Mouse (Mus musculus) testis, adult 2 months (tissue): ENCODE data around the gene Ddx18. TPM values are rescaled to one million over a fixed set of nuclear protein-coding genes. Genes with fewer than 3 reads are reported as not detected.

ENCODE experiments used
- H3K27ac ChIP-seq: fragments of 200-500 bp; 2 replicates; pipeline ENCODE4 v1.5.1; 2012; ENCODE audit warnings: low read depth, low read length; ENCODE audit not compliant: control insufficient read depth, insufficient read depth
- H3K27me3 ChIP-seq: fragments of 200-500 bp; 2 replicates; pipeline ENCODE4 v1.6.1; 2012; ENCODE audit warnings: mild to moderate bottlenecking, low read length, moderate library complexity; ENCODE audit not compliant: control insufficient read depth, insufficient read depth
- H3K36me3 ChIP-seq: fragments of 200-500 bp; 2 replicates; pipeline ENCODE4 v1.6.1; 2012; ENCODE audit warnings: mild to moderate bottlenecking, low read length; ENCODE audit not compliant: control insufficient read depth, insufficient read depth
- H3K4me1 ChIP-seq: fragments of 200-500 bp; 2 replicates; pipeline ENCODE4 v1.6.1; 2012; ENCODE audit warnings: low read length; ENCODE audit not compliant: control insufficient read depth, insufficient read depth
- H3K4me3 ChIP-seq: fragments of 200-500 bp; 2 replicates; pipeline ENCODE4 v1.5.1; 2012; ENCODE audit warnings: low read depth, mild to moderate bottlenecking, low read length, moderate library complexity, mixed read lengths; ENCODE audit not compliant: control insufficient read depth
- CTCF ChIP-seq: fragments of 200-500 bp; IDR thresholded peaks from 2 replicates; pipeline ENCODE4 v1.5.1; 2012; ENCODE audit warnings: low read depth, mild to moderate bottlenecking, inconsistent platforms, low read length, moderate library complexity; ENCODE audit not compliant: control insufficient read depth, insufficient read depth, insufficient replicate concordance
- POLR2A ChIP-seq: fragments of 200-500 bp; IDR thresholded peaks from 2 replicates; pipeline ENCODE4 v1.6.1; 2012; ENCODE audit warnings: low read depth, mild to moderate bottlenecking, inconsistent platforms, low read length, moderate library complexity; ENCODE audit not compliant: control insufficient read depth
- polyA plus RNA-seq: library from polyadenylated mRNA; depleted of rRNA; stranded (reverse); fragments of >200 nt; gene quantifications from 2 replicates; pipeline ENCODE4 v1.2.3, GENCODE M21; 2012

Ddx18 gene
- polyA plus RNA-seq, 1 experiment = 56.6 TPM

- H3K27me3 ChIP-seq = no peaks in the 10 kb centered on the region
- no peak for TF ChIP-seq POLR2A
- no peak for TF ChIP-seq CTCF
These were observed 17.0 kb upstream of the Ddx18 start for GRCm38 (mm10) chr1:121584838-121585237.

GRCm38 (mm10) chr1:121581133-121581855 is 13.5 kb upstream of the Ddx18 start:
- Histone ChIP-seq H3K27ac (no peak overlapping the region), H3K27me3 (no peaks in the 10 kb centered on the region), H3K36me3 (no peaks in the 10 kb centered on the region), H3K4me3 (no peak overlapping the region), H3K4me1 (no peaks in the 10 kb centered on the region)
- TF ChIP-seq POLR2A (no peak), CTCF (no peak)

More at GRCm38 (mm10) chr1:121584838-121585237, 17.0 kb upstream of the Ddx18 start:
- Histone ChIP-seq H3K4me1 (no peaks in the 10 kb centered on the region), H3K4me3 (no peak overlapping the region), H3K27ac (no peak overlapping the region), H3K36me3 (no peaks in the 10 kb centered on the region)

GRCm38 (mm10) chr1:121577491-121577890 is 9.7 kb upstream of the Ddx18 start:
- no peaks in the 10 kb centered on the region for H3K27me3 ChIP-seq
- TF ChIP-seq CTCF (no peak), POLR2A (no peak)
- H3K27ac ChIP-seq = no peak overlapping the region

GRCm38 (mm10) chr1:121570522-121570921 is 2.7 kb upstream of the Ddx18 start:
- Histone ChIP-seq H3K4me3 (no peak overlapping the region), H3K36me3 (no peaks in the 10 kb centered on the region), H3K27me3 (no peaks in the 10 kb centered on the region), H3K4me1 (peaks cover 3% of the 10 kb centered on the region), H3K27ac (no peak overlapping the region)
- TF ChIP-seq POLR2A = no peak
- no peak for TF ChIP-seq CTCF

More at GRCm38 (mm10) chr1:121577491-121577890, 9.7 kb upstream of the Ddx18 start:
- Histone ChIP-seq H3K4me1 (no peaks in the 10 kb centered on the region), H3K36me3 (no peaks in the 10 kb centered on the region), H3K4me3 (no peak overlapping the region)

GRCm38 (mm10) chr1:121557861-121558260 is 9.9 kb downstream of the Ddx18 start:
- Histone ChIP-seq H3K27me3 (no peaks in the 10 kb centered on the region), H3K4me3 (no peak overlapping the region), H3K36me3 (peaks cover 7% of the 10 kb centered on the region), H3K27ac (no peak overlapping the region), H3K4me1 (no peaks in the 10 kb centered on the region)
- TF ChIP-seq CTCF (no peak), POLR2A (no peak)

GRCm38 (mm10) chr1:121551457-121551835 is 16.3 kb downstream of the Ddx18 start:
- TF ChIP-seq POLR2A (no peak), CTCF (no peak)
- no peaks in the 10 kb centered on the region for H3K4me1 ChIP-seq

GRCm38 (mm10) chr1:121550801-121551456 is 16.9 kb downstream of the Ddx18 start:
- H3K4me3 ChIP-seq = no peak overlapping the region
- H3K27ac ChIP-seq = no peak overlapping the region
- TF ChIP-seq POLR2A (no peak), CTCF (no peak)
- H3K36me3 ChIP-seq = no peaks in the 10 kb centered on the region; the same call in 1 of the 2 replicates
- no peaks in the 10 kb centered on the region for H3K4me1 ChIP-seq
- H3K27me3 ChIP-seq = no peaks in the 10 kb centered on the region

More at GRCm38 (mm10) chr1:121551457-121551835, 16.3 kb downstream of the Ddx18 start:
- no peaks in the 10 kb centered on the region for H3K27me3 ChIP-seq
- no peak overlapping the region for H3K27ac ChIP-seq
- H3K4me3 ChIP-seq = no peak overlapping the region
- no peaks in the 10 kb centered on the region; the same call in 1 of the 2 replicates for H3K36me3 ChIP-seq

- H3K27ac ChIP-seq = no peak overlapping the region
- H3K4me1 ChIP-seq = no peaks in the 10 kb centered on the region
- no peak for TF ChIP-seq CTCF
- TF ChIP-seq POLR2A = no peak
- no peaks in the 10 kb centered on the region for H3K27me3 ChIP-seq
- no peaks in the 10 kb centered on the region for H3K36me3 ChIP-seq
- H3K4me3 ChIP-seq = no peak overlapping the region
These were observed 18.3 kb downstream of the Ddx18 start for GRCm38 (mm10) chr1:121549456-121549855.
